Mouse (Mus musculus): ENCODE data around the gene Sel1l. TPM values are rescaled to one million over a fixed set of nuclear protein-coding genes. Genes with fewer than 3 reads are reported as not detected.

Gene Sel1l
- polyA plus RNA-seq, 1 experiment from 2014 or later = 63.3 TPM

Small RNAs within 50 kb of the gene (microRNA-seq; reads per million reads assigned to microRNA genes)
- not detected for gene Gm22015

Other genes with a start within 250 kb of the Sel1l start
- 4.0 and 4.3 TPM in 2 replicates for gene Ston2, start 60.8 kb downstream of the Sel1l start, polyA plus RNA-seq (2015; fragmentation: Nextera tagmentation; extraction: Ambion mirVana)

All from heart, embryonic 13.5 days (tissue).